Mouse (Mus musculus): ENCODE data around the gene N4bp3.
A peak's percentile ranks its signal among the peaks of the same experiment; 100 is the strongest.
"Not testable (repeated sequence)": the region's sequence is repeated elsewhere in the genome, so short reads cannot be mapped to it uniquely, and the experiment has no call there.

The N4bp3 gene

GRCm38 (mm10) chr11:51627425-51627824 lies 23.2 kb downstream of the N4bp3 start:
- no peak for DNase-seq

- DNase-seq = no peak
Measured at GRCm38 (mm10) chr11:51625187-51625820, 25.3 kb downstream of the N4bp3 start.

- no peak for DNase-seq
Measured at GRCm38 (mm10) chr11:51622971-51623491, 27.6 kb downstream of the N4bp3 start.

GRCm38 (mm10) chr11:51621776-51622175 lies 28.9 kb downstream of the N4bp3 start:
- DNase-seq = peak; percentile 52

- no peak for DNase-seq
Measured at GRCm38 (mm10) chr11:51620084-51620483, 30.6 kb downstream of the N4bp3 start.

- DNase-seq = peak; percentile 99
Measured at GRCm38 (mm10) chr11:51619409-51620060, 31.1 kb downstream of the N4bp3 start, which contains the start of gene Nhp2. Gene Nhp2 (plus strand): TSS chr11:51619735.

GRCm38 (mm10) chr11:51618894-51619408 lies 31.7 kb downstream of the N4bp3 start:
- no peak for DNase-seq

- peak; percentile 69 for DNase-seq
Measured at GRCm38 (mm10) chr11:51617693-51618092, 32.9 kb downstream of the N4bp3 start.

GRCm38 (mm10) chr11:51616113-51616512 lies 34.5 kb downstream of the N4bp3 start:
- not testable (repeated sequence) for DNase-seq

GRCm38 (mm10) chr11:51615601-51616000 lies 35.0 kb downstream of the N4bp3 start:
- DNase-seq = peak; percentile 79

GRCm38 (mm10) chr11:51615129-51615528 lies 35.5 kb downstream of the N4bp3 start:
- DNase-seq = no peak

GRCm38 (mm10) chr11:51614256-51614655 lies 36.4 kb downstream of the N4bp3 start:
- DNase-seq = no peak

GRCm38 (mm10) chr11:51609940-51610339 lies 40.7 kb downstream of the N4bp3 start:
- not testable (repeated sequence) for DNase-seq

GRCm38 (mm10) chr11:51609266-51609909 lies 41.3 kb downstream of the N4bp3 start:
- DNase-seq = no peak

GRCm38 (mm10) chr11:51607096-51607738 lies 43.4 kb downstream of the N4bp3 start:
- DNase-seq = no peak

GRCm38 (mm10) chr11:51606447-51607095 lies 44.1 kb downstream of the N4bp3 start, which contains the start of gene Hnrnpab:
Gene Hnrnpab (minus strand): TSS chr11:51606847.
- DNase-seq = peak; percentile 98

GRCm38 (mm10) chr11:51605602-51606446 lies 44.8 kb downstream of the N4bp3 start:
- peak; percentile 93 for DNase-seq

GRCm38 (mm10) chr11:51602253-51602652 lies 48.4 kb downstream of the N4bp3 start:
- no peak for DNase-seq

GRCm38 (mm10) chr11:51597553-51597952 lies 53.1 kb downstream of the N4bp3 start:
- DNase-seq = no peak

GRCm38 (mm10) chr11:51595459-51596083 lies 55.1 kb downstream of the N4bp3 start:
- DNase-seq = no peak
